Mouse (Mus musculus): ENCODE measurements around the gene Hacd1. TPM values are rescaled to one million over a fixed set of nuclear protein-coding genes. Genes with fewer than 3 reads are reported as not detected.

Hacd1 gene
- 40.1 and 59.3 TPM in 2 replicates for polyA plus RNA-seq (2012; rRNA removed; ENCODE audit: low replicate concordance)

GRCm38 (mm10) chr2:14055566-14056331 lies at the start of gene Hacd1:
TSS of gene Hacd1 (minus strand) at chr2:14056135.

GRCm38 (mm10) chr2:14073362-14074220 lies 17.7 kb upstream of the Hacd1 start, which contains the start of gene Stam:
TSS of gene Stam (plus strand) at chr2:14074098.

Other genes starting within 250 kb of the Hacd1 start
- gene Stam, start 18.0 kb upstream of the Hacd1 start, polyA plus RNA-seq (2012; rRNA removed; ENCODE audit: low replicate concordance), result 10.1 and 17.2 TPM in 2 replicates
- 0.06 TPM in 1 of 2 replicates, not detected in the other for gene Tmem236, start 118.4 kb upstream of the Hacd1 start, polyA plus RNA-seq (2012; rRNA removed; ENCODE audit: low replicate concordance)
- gene Mrc1, start 173.3 kb upstream of the Hacd1 start, polyA plus RNA-seq (2012; rRNA removed; ENCODE audit: low replicate concordance), result 5.7 and 14.3 TPM in 2 replicates

All from mammary gland, adult 2 months (tissue).